Mouse (Mus musculus) macrophage (primary cell): Measurements from ENCODE around the gene Hdgf. TPM values are rescaled to one million over a fixed set of nuclear protein-coding genes. Genes with fewer than 3 reads are reported as not detected.

Source experiments
- H3K27ac ChIP-seq: fragments of 350-480 bp; formaldehyde crosslinking; 2 replicates; pipeline ENCODE4 v1.9.0; 2021
- H3K36me3 ChIP-seq: fragments of 350-480 bp; formaldehyde crosslinking; 2 replicates; pipeline ENCODE4 v1.9.0; 2021; ENCODE audit errors: inconsistent target
- H3K4me3 ChIP-seq: fragments of 350-480 bp; formaldehyde crosslinking; 2 replicates; pipeline ENCODE4 v1.9.0; 2021; ENCODE audit errors: inconsistent target
- H3K79me2 ChIP-seq: fragments of 350-480 bp; formaldehyde crosslinking; 2 replicates; pipeline ENCODE4 v1.9.0; 2021; ENCODE audit errors: inconsistent target
- WGBS: methylation state at CpG from one replicate; pipeline ENCODE4 v1.1.7; 2026; ENCODE audit warnings: inconsistent platforms; ENCODE audit not compliant: missing documents; 5-methylcytosine and 5-hydroxymethylcytosine counted together
- polyA plus RNA-seq: library from polyadenylated mRNA; stranded (reverse); fragments of 250-400 nt; gene quantifications from 3 replicates; pipeline ENCODE4 v1.2.4, GENCODE M21; 2018; ENCODE audit warnings: inconsistent platforms

Gene Hdgf
- polyA plus RNA-seq, 1 experiment from 2014 or later: 165 TPM

DNA sequence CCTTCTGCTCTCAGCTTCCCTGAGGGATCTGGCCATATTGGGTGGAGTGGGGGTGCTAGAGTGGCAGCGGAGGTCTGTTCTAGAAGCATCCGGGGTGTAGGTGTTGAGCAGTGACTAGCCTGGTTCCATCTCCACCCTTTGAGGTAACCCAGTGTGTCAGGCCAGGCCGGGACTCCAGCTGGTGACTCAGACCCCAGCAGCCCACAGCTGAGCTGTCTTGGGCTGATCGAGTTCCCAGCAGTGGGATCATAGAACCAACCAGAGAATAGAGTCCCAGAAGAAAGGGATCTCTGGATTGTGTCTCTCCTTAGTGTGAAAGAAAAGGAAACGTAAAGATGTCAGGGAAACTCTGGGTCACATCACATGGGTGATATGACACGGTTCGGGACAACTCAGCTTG is 53.2 kb downstream of the Hdgf start:
- WGBS: 78% methylated on average over 7 of the region's 7 CpGs
- Histone ChIP-seq H3K4me3 (no peak overlapping the region), H3K36me3 (no peaks in the 10 kb centered on the region), H3K27ac (no peak overlapping the region), H3K79me2 (no peaks in the 10 kb centered on the region)

DNA sequence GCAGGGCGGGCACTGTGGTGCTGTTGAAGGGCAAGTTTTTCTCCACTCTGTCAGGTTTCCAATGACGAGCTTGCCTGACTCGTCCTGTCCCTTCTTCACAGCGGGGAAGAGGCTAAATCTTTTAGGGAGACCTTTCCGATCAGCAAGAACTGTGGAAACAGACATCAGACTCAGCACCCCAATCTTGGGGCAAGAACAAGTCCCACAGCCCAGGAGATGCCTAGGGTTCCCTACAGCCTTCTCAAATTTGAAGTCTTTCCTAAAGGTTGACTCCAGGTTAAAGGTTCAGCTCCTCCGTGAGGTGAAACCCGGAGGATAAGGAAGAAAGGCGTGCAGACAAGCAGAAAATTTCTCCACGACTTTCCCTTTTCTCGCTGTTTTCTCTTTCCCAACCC is 54.1 kb downstream of the Hdgf start:
- Histone ChIP-seq H3K79me2 (no peaks in the 10 kb centered on the region), H3K27ac (no peak overlapping the region), H3K4me3 (no peak overlapping the region), H3K36me3 (no peaks in the 10 kb centered on the region)
- WGBS: 43% methylated on average over 10 of the region's 10 CpGs

DNA sequence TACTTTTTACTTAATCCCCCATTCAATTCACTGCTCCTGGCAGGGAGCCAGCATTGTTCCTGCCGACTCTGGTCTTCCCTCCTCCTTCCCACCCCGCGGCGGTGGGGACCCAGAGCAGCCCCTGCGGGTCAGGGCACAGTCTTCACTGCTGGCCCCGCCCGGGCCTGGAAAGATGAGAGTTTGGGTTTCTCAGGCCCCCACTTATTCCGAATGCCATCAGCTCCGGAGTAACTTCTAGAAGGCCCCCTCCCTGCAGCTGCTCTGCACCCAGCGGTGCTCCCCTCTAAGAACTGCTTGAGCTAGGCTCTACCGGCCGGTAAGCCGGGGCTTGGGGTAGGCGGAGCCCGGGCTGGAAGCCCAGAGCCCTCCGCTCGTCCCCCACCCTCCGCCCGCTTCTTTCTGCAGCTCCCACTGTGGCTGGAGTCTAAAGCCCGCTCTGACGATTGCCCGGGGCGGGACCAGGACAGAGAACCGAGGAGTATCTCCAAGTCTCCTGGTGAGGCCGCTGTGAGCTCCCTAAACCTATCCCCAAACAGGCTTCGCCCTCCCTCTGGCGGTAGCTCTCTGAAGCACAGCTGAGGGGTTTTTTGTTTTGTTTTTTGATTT is 54.6 kb downstream of the Hdgf start:
- Histone ChIP-seq H3K79me2 (no peaks in the 10 kb centered on the region), H3K36me3 (no peaks in the 10 kb centered on the region), H3K27ac (no peak overlapping the region), H3K4me3 (no peak overlapping the region; the same call in 1 of the 2 replicates)
- under 1% methylated on average over 27 of the region's 27 CpGs for WGBS

Other genes with a start within 250 kb of the Hdgf start
- gene Lrrc71, start 157.7 kb upstream of the Hdgf start, polyA plus RNA-seq: 0.22 TPM in 1 of 3 replicates, not detected in the others
- gene Ntrk1, start 111.2 kb upstream of the Hdgf start, polyA plus RNA-seq: not detected in 3 replicates
- not detected in 3 replicates for gene Insrr, start 109.4 kb upstream of the Hdgf start, polyA plus RNA-seq
- 0.07 to 0.30 TPM in 2 of 3 replicates, not detected in the other for gene Pear1, start 82.0 kb upstream of the Hdgf start, polyA plus RNA-seq
- gene Sh2d2a, start 59.6 kb upstream of the Hdgf start, polyA plus RNA-seq: not detected in 3 replicates
- gene Prcc, start 20.7 kb upstream of the Hdgf start, polyA plus RNA-seq: 21.8 to 30.4 TPM (median 26.0 TPM) in 3 replicates
- gene Mrpl24, start 13.2 kb downstream of the Hdgf start, polyA plus RNA-seq: 54.3 to 77.0 TPM (median 59.3 TPM) in 3 replicates
- 14.0 to 16.8 TPM (median 14.2 TPM) in 3 replicates for gene Isg20l2, start 24.0 kb downstream of the Hdgf start, polyA plus RNA-seq
- 6.4 to 10.6 TPM (median 7.0 TPM) in 3 replicates for gene Rrnad1, start 24.4 kb downstream of the Hdgf start, polyA plus RNA-seq
- not detected in 3 replicates for gene Crabp2, start 42.3 kb downstream of the Hdgf start, polyA plus RNA-seq
- gene Nes, start 64.8 kb downstream of the Hdgf start, polyA plus RNA-seq: 0.35 to 2.8 TPM (median 2.5 TPM) in 3 replicates
- not detected in 3 replicates for gene Bcan, start 93.9 kb downstream of the Hdgf start, polyA plus RNA-seq
- not detected in 3 replicates for gene Hapln2, start 121.3 kb downstream of the Hdgf start, polyA plus RNA-seq
- 6.3 to 30.7 TPM (median 19.6 TPM) in 3 replicates for gene Gpatch4, start 136.8 kb downstream of the Hdgf start, polyA plus RNA-seq
- gene Naxe, start 152.2 kb downstream of the Hdgf start, polyA plus RNA-seq: 66.0 to 99.6 TPM (median 82.3 TPM) in 3 replicates
- gene Ttc24, start 172.0 kb downstream of the Hdgf start, polyA plus RNA-seq: not detected in 3 replicates
- gene Iqgap3, start 175.7 kb downstream of the Hdgf start, polyA plus RNA-seq: 2.5 to 4.1 TPM (median 3.7 TPM) in 3 replicates
- 37.8 to 68.1 TPM (median 46.3 TPM) in 3 replicates for gene Mef2d, start 236.1 kb downstream of the Hdgf start, polyA plus RNA-seq